Mouse (Mus musculus) small intestine, adult 2 months (tissue): ENCODE results near the gene Rpl7l1. TPM values are rescaled to one million over a fixed set of nuclear protein-coding genes. Genes with fewer than 3 reads are reported as not detected.

Source experiments
- H3K27ac ChIP-seq: fragments of 200-500 bp; 2 replicates; pipeline ENCODE4 v1.5.1; 2012; ENCODE audit warnings: low read depth, low read length, control low read depth, inconsistent platforms; ENCODE audit not compliant: insufficient read depth
- H3K27me3 ChIP-seq: fragments of 200-500 bp; 2 replicates; pipeline ENCODE4 v1.6.1; 2012; ENCODE audit warnings: mild to moderate bottlenecking, moderate library complexity, low read length, inconsistent platforms; ENCODE audit not compliant: control insufficient read depth, insufficient read depth
- H3K36me3 ChIP-seq: fragments of 200-500 bp; 2 replicates; pipeline ENCODE4 v1.6.1; 2012; ENCODE audit warnings: mild to moderate bottlenecking, low read length, control low read depth, inconsistent platforms; ENCODE audit not compliant: control insufficient read depth, insufficient read depth
- H3K4me1 ChIP-seq: fragments of 200-500 bp; 2 replicates; pipeline ENCODE4 v1.6.1; 2012; ENCODE audit warnings: low read length, inconsistent platforms, mixed read lengths; ENCODE audit not compliant: control insufficient read depth, insufficient read depth, insufficient read length
- H3K4me3 ChIP-seq: fragments of 200-500 bp; 2 replicates; pipeline ENCODE4 v1.5.1; 2012; ENCODE audit warnings: low read depth, mild to moderate bottlenecking, control low read depth, inconsistent platforms, low read length, moderate library complexity
- CTCF ChIP-seq: fragments of 200-500 bp; IDR thresholded peaks from 2 replicates; pipeline ENCODE4 v1.5.1; 2012; ENCODE audit warnings: low read depth, mild to moderate bottlenecking, control low read depth, inconsistent platforms, low read length, moderate library complexity, mixed read lengths; ENCODE audit not compliant: insufficient replicate concordance, insufficient read length; ENCODE audit errors: extremely low read depth
- POLR2A ChIP-seq: fragments of 200-500 bp; IDR thresholded peaks from 2 replicates; pipeline ENCODE4 v1.6.1; 2012; ENCODE audit warnings: low read depth, mild to moderate bottlenecking, control low read depth, inconsistent platforms, low read length, moderate library complexity
- WGBS: fragments of 180-500 bp; shearing (Covaris S2); methylation state at CpG from one replicate; pipeline ENCODE4 v1.1.7; 2018; 5-methylcytosine and 5-hydroxymethylcytosine counted together
- polyA plus RNA-seq: library from polyadenylated mRNA; depleted of rRNA; stranded (reverse); fragments of >200 nt; gene quantifications from 2 replicates; pipeline ENCODE4 v1.2.3, GENCODE M21; 2012; rRNA removed

Rpl7l1 gene
- polyA plus RNA-seq, 1 experiment, result 7.4 TPM

- WGBS, result 89% methylated on average over 26 of the region's 26 CpGs
- TF ChIP-seq POLR2A (no peak), CTCF (no peak)
- no peaks in the 10 kb centered on the region for H3K27me3 ChIP-seq
- H3K27ac ChIP-seq, result no peak overlapping the region
- peaks cover 22% of the 10 kb centered on the region for H3K36me3 ChIP-seq
- H3K4me1 ChIP-seq, result peaks cover 7% of the 10 kb centered on the region
- H3K4me3 ChIP-seq, result no peak overlapping the region
These were observed 56.5 kb downstream of the Rpl7l1 start for GRCm38 (mm10) chr17:46725731-46726645.

GRCm38 (mm10) chr17:46725273-46725672 is 57.2 kb downstream of the Rpl7l1 start:
- WGBS, result 79% methylated on average over 9 of the region's 9 CpGs
- TF ChIP-seq CTCF (peak; percentile 43; the same call in 1 of the 2 replicates), POLR2A (no peak)
- Histone ChIP-seq H3K4me1 (peaks cover 7% of the 10 kb centered on the region), H3K4me3 (no peak overlapping the region), H3K27me3 (no peaks in the 10 kb centered on the region), H3K27ac (no peak overlapping the region), H3K36me3 (peaks cover 23% of the 10 kb centered on the region)

- Histone ChIP-seq H3K27me3 (no peaks in the 10 kb centered on the region), H3K4me3 (no peak overlapping the region), H3K36me3 (peaks cover 27% of the 10 kb centered on the region), H3K27ac (no peak overlapping the region), H3K4me1 (peaks cover 7% of the 10 kb centered on the region)
- TF ChIP-seq POLR2A (no peak), CTCF (no peak)
- 85% methylated on average over 18 of the region's 20 CpGs for WGBS
These were observed 57.9 kb downstream of the Rpl7l1 start for GRCm38 (mm10) chr17:46724477-46725084.

Other genes starting within 250 kb of the Rpl7l1 start
- 5.0 and 5.8 TPM in 2 replicates for gene Cul9, start 236.3 kb downstream of the Rpl7l1 start, polyA plus RNA-seq
- 103 and 183 TPM in 2 replicates for gene Srf, start 226.5 kb downstream of the Rpl7l1 start, polyA plus RNA-seq
- gene Ptk7, start 153.2 kb downstream of the Rpl7l1 start, polyA plus RNA-seq, result 6.6 and 6.8 TPM in 2 replicates
- gene Klc4, start 136.7 kb downstream of the Rpl7l1 start, polyA plus RNA-seq, result 103 and 213 TPM in 2 replicates
- 47.6 and 82.8 TPM in 2 replicates for gene Mrpl2, start 136.4 kb downstream of the Rpl7l1 start, polyA plus RNA-seq
- gene Cul7, start 132.3 kb downstream of the Rpl7l1 start, polyA plus RNA-seq, result 7.6 and 12.1 TPM in 2 replicates
- gene Rrp36, start 108.3 kb downstream of the Rpl7l1 start, polyA plus RNA-seq, result 30.8 and 47.4 TPM in 2 replicates
- 38.9 and 52.7 TPM in 2 replicates for gene Mea1, start 103.9 kb downstream of the Rpl7l1 start, polyA plus RNA-seq
- 48.3 and 99.3 TPM in 2 replicates for gene Klhdc3, start 101.8 kb downstream of the Rpl7l1 start, polyA plus RNA-seq
- 32.4 and 150 TPM in 2 replicates for gene Ppp2r5d, start 77.6 kb downstream of the Rpl7l1 start, polyA plus RNA-seq
- 40.1 and 74.9 TPM in 2 replicates for gene Pex6, start 71.2 kb downstream of the Rpl7l1 start, polyA plus RNA-seq
- gene Gnmt, start 53.5 kb downstream of the Rpl7l1 start, polyA plus RNA-seq, result 1.5 and 34.6 TPM in 2 replicates
- 14.3 and 23.7 TPM in 2 replicates for gene Cnpy3, start 30.5 kb downstream of the Rpl7l1 start, polyA plus RNA-seq
- gene Ptcra, start 19.0 kb downstream of the Rpl7l1 start, polyA plus RNA-seq, result not detected in 2 replicates
- gene 2310039H08Rik, start 10.0 kb downstream of the Rpl7l1 start, polyA plus RNA-seq, result 107 and 109 TPM in 2 replicates
- 4.0 and 7.1 TPM in 2 replicates for gene Bicral, start 75.8 kb upstream of the Rpl7l1 start, polyA plus RNA-seq
- 16.7 and 29.0 TPM in 2 replicates for gene Tbcc, start 108.0 kb upstream of the Rpl7l1 start, polyA plus RNA-seq
- gene Prph2, start 127.8 kb upstream of the Rpl7l1 start, polyA plus RNA-seq, result not detected in 2 replicates
- gene Ubr2, start 227.9 kb upstream of the Rpl7l1 start, polyA plus RNA-seq, result 8.7 and 11.9 TPM in 2 replicates